Mouse (Mus musculus): ENCODE results near the gene Setdb2.

Gene Setdb2

GRCm38 (mm10) chr14:59370348-59371068 lies 70.2 kb downstream of the Setdb2 start:
- DNase-seq (ENCODE audit: low spot score), result no peak

GRCm38 (mm10) chr14:59366386-59367105 lies 74.1 kb downstream of the Setdb2 start:
- DNase-seq (ENCODE audit: low spot score), result no peak

GRCm38 (mm10) chr14:59365244-59365644 lies 75.4 kb downstream of the Setdb2 start, which contains the start of gene Phf11d:
Gene Phf11d (minus strand): TSS chr14:59365470.
- DNase-seq (ENCODE audit: low spot score), result no peak

Measured in retina, embryonic 14.5 days (tissue).